Mouse (Mus musculus) heart, postnatal 0 days (tissue): ENCODE measurements at regions not wholly inside any gene's neighbourhood (a gene's known extent, or its start where the extent isn't known, plus 50 kb on each side); places are given as distances from the start of the nearest gene placed in this dataset.
A peak's percentile ranks its signal among the peaks of the same experiment; 100 is the strongest.
"Not testable (repeated sequence)": the region's sequence is repeated elsewhere in the genome, so short reads cannot be mapped to it uniquely, and the experiment has no call there.

ENCODE experiments used
- ATAC-seq: fragments of 200-750 bp; cut with Nextera tagmentation; 2 replicates; pipeline ENCODE4 v1.8.0; 2017; ENCODE audit warnings: low read depth, moderate number of reproducible peaks, moderate library complexity; ENCODE audit not compliant: insufficient read depth
- DNase-seq: peaks from one replicate; pipeline ENCODE4 v3.0.0-alpha.2; 2016; ENCODE audit warnings: low spot score
- H3K27ac ChIP-seq: fragments of 300-500 bp; sonication (generic); 2 replicates; pipeline ENCODE4 v1.5.1; 2014; ENCODE audit warnings: low read depth, mild to moderate bottlenecking
- H3K27me3 ChIP-seq: fragments of 300-500 bp; sonication (generic); 2 replicates; pipeline ENCODE4 v1.6.1; 2014; ENCODE audit warnings: low read length, mixed read lengths; ENCODE audit not compliant: control insufficient read depth, insufficient read depth
- H3K36me3 ChIP-seq: fragments of 300-500 bp; sonication (generic); replicated peaks from 2 replicates; pipeline ENCODE4 v1.6.1; 2014; ENCODE audit warnings: low read length, mixed read lengths; ENCODE audit not compliant: control insufficient read depth, insufficient read depth
- H3K4me1 ChIP-seq: fragments of 300-500 bp; sonication (generic); 2 replicates; pipeline ENCODE4 v1.6.1; 2014; ENCODE audit warnings: antibody characterized with exemption; ENCODE audit not compliant: control insufficient read depth, insufficient read depth
- H3K4me2 ChIP-seq: fragments of 300-500 bp; sonication (generic); 2 replicates; pipeline ENCODE4 v1.6.1; 2014; ENCODE audit warnings: low read depth, mild to moderate bottlenecking, low read length, moderate library complexity
- H3K4me3 ChIP-seq: fragments of 300-500 bp; sonication (generic); 2 replicates; pipeline ENCODE4 v1.5.1; 2014; ENCODE audit warnings: low read depth, low read length
- H3K9ac ChIP-seq: fragments of 300-500 bp; sonication (generic); replicated peaks from 2 replicates; pipeline ENCODE4 v1.6.1; 2014; ENCODE audit warnings: low read depth, low read length, mixed read lengths
- H3K9me3 ChIP-seq: fragments of 300-500 bp; sonication (generic); replicated peaks from 2 replicates; pipeline ENCODE4 v1.6.1; 2016; ENCODE audit warnings: low read length; ENCODE audit not compliant: control insufficient read depth
- CTCF ChIP-seq: IDR thresholded peaks from 2 replicates; pipeline ENCODE4 v1.5.1; 2016; ENCODE audit warnings: antibody characterized with exemption, control low read depth, low read depth
- EP300 ChIP-seq: IDR thresholded peaks from 2 replicates; pipeline ENCODE4 v1.6.1; 2016; ENCODE audit warnings: antibody characterized with exemption, low read depth
- WGBS: fragments of 180-500 bp; shearing (Covaris S2); extraction: QIAGEN DNeasy Blood & Tissue Kit; methylation state at CpG from one replicate; pipeline ENCODE4 v1.1.7; 2014; 5-methylcytosine and 5-hydroxymethylcytosine counted together

DNA sequence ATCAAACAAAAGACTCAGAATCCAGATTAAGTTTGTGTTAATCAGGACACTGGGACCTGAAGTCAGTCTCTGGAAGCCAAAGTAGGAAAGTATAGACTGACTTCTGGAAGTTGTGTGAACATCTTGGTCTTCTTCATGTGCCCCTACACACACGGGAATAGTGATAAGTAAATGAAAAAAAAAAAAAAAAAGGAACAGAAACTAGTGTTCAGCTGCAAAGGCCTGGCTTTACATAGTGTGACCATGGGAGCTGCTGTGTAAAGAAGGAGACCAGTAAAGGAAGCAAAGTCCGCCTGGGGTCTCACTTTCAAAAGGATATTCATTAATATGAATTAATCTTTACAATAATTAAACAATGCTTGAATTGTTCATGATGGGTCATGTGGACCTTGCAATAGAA is 190.6 kb upstream of the Tmc3 start:
- Histone ChIP-seq H3K9me3 (no peaks in the 10 kb centered on the region), H3K27ac (no peak overlapping the region), H3K4me2 (no peak overlapping the region), H3K4me1 (0 out of 2 replicates have a peak, but pooled peaks cover 4% of the 10 kb centered on the region), H3K9ac (no peak overlapping the region), H3K36me3 (no peaks in the 10 kb centered on the region), H3K4me3 (no peak overlapping the region), H3K27me3 (no peaks in the 10 kb centered on the region)
- no peak for DNase-seq
- ATAC-seq, result no peak
- 61% methylated on average over 2 of the region's 2 CpGs for WGBS
- TF ChIP-seq EP300, result no peak
- no peak for TF ChIP-seq CTCF

DNA sequence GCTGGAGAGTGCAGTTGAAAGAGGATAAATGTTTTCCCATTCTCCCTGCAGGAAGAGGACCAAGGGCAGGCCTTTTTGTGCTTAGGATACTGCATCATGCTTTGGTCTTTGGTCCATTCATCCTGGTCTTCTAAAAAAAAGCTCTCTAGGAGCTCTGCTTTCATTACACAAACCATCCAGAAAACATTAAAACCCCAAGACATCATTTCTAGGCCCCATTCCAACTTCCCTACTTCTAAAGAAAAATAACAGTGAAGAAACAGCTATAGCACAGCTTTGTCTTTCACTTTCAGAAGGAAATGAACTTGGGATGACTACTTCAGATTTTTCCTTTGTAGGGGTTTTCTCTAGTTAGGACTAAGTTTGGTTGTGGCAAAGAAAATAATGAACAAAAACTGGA is 185.1 kb upstream of the Tmc3 start:
- Histone ChIP-seq H3K4me1 (no peaks in the 10 kb centered on the region), H3K9me3 (no peaks in the 10 kb centered on the region), H3K27me3 (no peaks in the 10 kb centered on the region), H3K27ac (no peak overlapping the region), H3K36me3 (no peaks in the 10 kb centered on the region), H3K4me2 (no peak overlapping the region), H3K9ac (no peak overlapping the region), H3K4me3 (no peak overlapping the region)
- DNase-seq (no peak), ATAC-seq (no peak)
- no peak for TF ChIP-seq CTCF
- no peak for TF ChIP-seq EP300

DNA sequence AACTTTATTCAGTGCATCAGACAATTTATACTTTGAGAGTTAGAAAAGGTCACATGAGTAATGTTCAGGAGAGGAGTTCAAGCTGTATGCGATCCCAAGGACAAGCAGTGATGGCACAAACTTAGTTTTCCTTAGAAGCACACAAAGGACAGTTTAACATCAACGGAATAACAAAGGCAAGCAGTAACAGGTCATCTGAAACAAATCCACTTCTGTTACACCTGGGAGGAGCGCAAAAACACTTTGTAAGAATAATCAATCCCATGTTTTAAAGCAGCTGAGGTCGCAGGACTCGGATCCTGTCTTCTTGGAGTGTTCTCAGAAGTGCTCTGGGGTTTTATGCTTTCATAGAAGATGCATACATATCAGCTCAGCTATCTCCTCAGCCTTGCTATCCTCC is 183.7 kb upstream of the Tmc3 start:
- H3K27ac ChIP-seq, result no peak overlapping the region
- TF ChIP-seq EP300, result no peak
- TF ChIP-seq CTCF, result no peak
- H3K36me3 ChIP-seq, result no peaks in the 10 kb centered on the region
- DNase-seq (no peak), ATAC-seq (no peak)
- 77% methylated on average over 5 of the region's 5 CpGs for WGBS
- H3K9me3 ChIP-seq, result no peaks in the 10 kb centered on the region
- no peaks in the 10 kb centered on the region for H3K27me3 ChIP-seq
- H3K9ac ChIP-seq, result no peak overlapping the region
- no peak overlapping the region for H3K4me2 ChIP-seq
- H3K4me1 ChIP-seq, result no peaks in the 10 kb centered on the region
- H3K4me3 ChIP-seq, result no peak overlapping the region

DNA sequence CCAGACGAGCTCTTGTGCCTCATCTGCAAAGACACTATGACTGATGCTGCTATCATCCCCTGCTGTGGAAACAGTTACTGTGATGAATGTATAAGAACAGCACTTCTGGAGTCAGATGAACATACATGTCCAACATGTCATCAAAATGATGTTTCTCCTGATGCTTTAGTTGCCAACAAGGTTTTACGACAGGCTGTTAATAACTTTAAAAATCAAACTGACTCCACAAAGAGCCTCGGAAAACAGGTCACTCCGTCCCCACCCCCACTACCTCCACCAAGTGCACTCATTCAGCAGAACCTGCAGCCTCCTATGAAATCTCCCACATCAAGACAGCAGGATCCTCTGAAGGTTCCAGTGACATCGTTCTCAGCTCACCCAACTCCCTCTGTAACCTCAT is 172.0 kb upstream of the Tmc3 start:
- ATAC-seq, DNase-seq, H3K4me1 ChIP-seq, H3K9ac ChIP-seq, H3K9me3 ChIP-seq, H3K4me2 ChIP-seq, H3K27ac ChIP-seq, H3K27me3 ChIP-seq, H3K36me3 ChIP-seq, H3K4me3 ChIP-seq: not testable (repeated sequence)
- WGBS, result 81% methylated on average over 5 of the region's 5 CpGs

DNA sequence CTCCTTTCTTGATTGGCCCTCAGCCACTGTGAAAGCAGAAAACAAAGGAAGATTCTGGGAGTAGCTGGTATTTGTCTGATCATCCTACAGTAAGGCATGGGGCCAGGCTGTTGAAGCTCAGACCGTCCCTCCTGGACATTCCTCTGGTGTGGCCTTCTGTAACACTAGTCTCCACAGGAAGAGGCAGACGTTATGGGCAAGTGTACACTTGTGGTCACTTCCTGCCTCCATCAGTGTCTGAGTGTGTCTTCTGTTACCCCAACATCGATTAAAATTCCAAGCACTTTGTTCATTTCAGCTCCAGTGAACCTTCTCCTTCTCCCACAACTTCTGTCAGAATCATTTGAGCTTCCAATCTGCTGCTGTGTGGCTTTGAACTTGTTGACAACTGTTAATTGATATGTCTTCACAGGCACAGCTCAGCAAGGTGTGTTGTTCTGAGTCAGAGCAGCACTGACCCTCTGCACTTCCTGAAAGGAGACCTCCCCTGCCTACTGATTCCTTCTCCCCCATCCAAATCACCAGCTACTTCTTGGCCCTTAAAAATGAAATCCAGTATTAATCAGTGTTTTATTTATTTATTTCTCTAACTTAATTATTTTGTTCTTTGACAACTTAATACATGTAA is 154.7 kb upstream of the Tmc3 start:
- TF ChIP-seq CTCF (no peak), EP300 (no peak)

DNA sequence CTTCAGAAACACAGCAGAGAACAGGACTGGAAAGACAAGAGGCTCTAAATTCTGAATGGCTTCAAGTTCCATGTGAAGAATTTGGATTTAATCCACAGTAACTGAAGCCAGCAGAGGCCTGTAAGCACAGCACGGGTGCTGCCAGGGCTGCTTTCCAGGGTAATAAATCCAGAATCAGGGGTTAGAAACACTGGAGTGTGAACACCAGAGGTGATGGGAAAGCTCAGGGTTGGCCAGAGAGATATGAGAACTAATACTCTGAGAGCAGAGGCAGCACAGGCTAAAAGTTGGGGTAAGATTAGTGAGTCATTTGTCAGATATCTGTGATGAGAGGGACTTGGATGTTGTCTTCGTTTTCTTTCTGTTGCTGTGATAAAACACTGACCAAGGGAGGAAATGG is 153.6 kb upstream of the Tmc3 start:
- H3K4me3 ChIP-seq, result no peak overlapping the region
- H3K27me3 ChIP-seq, result no peaks in the 10 kb centered on the region
- ATAC-seq (peak; percentile 6; the same call in 1 of the 2 replicates), DNase-seq (no peak)
- TF ChIP-seq CTCF (no peak), EP300 (no peak)
- no peaks in the 10 kb centered on the region for H3K9me3 ChIP-seq
- H3K4me2 ChIP-seq, result no peak overlapping the region
- no peaks in the 10 kb centered on the region for H3K4me1 ChIP-seq
- H3K27ac ChIP-seq, result no peak overlapping the region
- H3K9ac ChIP-seq, result no peak overlapping the region
- 35% methylated on average over 2 of the region's 2 CpGs for WGBS
- H3K36me3 ChIP-seq, result no peaks in the 10 kb centered on the region

More for the DNA sequence above, 154.7 kb upstream of the Tmc3 start:
- Histone ChIP-seq H3K9me3 (no peaks in the 10 kb centered on the region), H3K27me3 (no peaks in the 10 kb centered on the region), H3K4me1 (no peaks in the 10 kb centered on the region), H3K4me2 (no peak overlapping the region), H3K36me3 (no peaks in the 10 kb centered on the region), H3K4me3 (no peak overlapping the region), H3K9ac (no peak overlapping the region), H3K27ac (no peak overlapping the region)
- ATAC-seq (no peak), DNase-seq (no peak)
- 53% methylated on average over 3 of the region's 3 CpGs for WGBS
